Mouse (Mus musculus) lung, adult 18-20 months (tissue): ENCODE measurements at regions not wholly inside any gene's neighbourhood (a gene's known extent, or its start where the extent isn't known, plus 50 kb on each side); places are given as distances from the start of the nearest gene placed in this dataset.

Experiments used
- DNase-seq, 2 experiments: peaks; one replicate each; pipeline ENCODE4 v3.0.0; 2022; ENCODE audit warnings: mixed read lengths in 2 of 2

DNA sequence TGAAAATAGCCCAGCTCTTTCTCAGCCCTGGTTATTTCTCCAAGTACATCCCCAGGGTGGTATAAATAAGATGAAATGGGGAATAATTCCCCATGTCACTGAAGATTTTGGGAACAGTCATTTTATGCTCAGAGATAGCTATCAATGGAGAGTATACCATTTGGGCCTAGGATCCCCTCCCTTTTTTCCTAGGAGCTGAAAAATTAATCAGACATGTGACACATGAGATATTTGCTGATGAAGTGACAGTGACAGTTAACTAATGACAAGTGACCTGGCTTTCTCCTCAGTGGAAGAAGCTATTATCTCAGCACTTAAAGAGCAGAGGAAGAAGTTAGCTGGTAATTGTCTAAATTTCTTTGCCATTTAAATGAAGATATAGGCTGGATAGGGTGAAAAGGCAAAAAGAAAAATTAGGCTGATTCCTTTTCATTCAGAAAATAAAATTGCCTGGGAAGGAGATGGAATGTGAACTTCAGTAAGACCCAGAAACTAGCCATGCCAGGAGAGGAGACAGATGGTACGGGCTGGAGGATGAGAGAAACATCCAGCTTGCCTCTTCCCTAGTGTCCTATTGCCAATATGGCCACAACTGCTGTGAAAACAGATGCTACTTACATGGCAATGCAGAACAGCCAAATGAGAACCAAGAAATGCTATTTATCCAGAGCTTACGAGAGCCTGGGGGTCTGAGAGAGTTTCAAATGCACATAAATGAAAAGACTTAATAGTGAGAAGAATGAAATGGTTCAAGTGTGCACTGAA is 376.1 kb upstream of the Gm11114 start:
- no peak for DNase-seq

- DNase-seq: no peak
Observed at GRCm38 (mm10) chr9:84966558-84967154, 345.9 kb upstream of the Gm11114 start.

- DNase-seq: no peak
Observed at GRCm38 (mm10) chr9:84969975-84970608, 342.5 kb upstream of the Gm11114 start.

DNA sequence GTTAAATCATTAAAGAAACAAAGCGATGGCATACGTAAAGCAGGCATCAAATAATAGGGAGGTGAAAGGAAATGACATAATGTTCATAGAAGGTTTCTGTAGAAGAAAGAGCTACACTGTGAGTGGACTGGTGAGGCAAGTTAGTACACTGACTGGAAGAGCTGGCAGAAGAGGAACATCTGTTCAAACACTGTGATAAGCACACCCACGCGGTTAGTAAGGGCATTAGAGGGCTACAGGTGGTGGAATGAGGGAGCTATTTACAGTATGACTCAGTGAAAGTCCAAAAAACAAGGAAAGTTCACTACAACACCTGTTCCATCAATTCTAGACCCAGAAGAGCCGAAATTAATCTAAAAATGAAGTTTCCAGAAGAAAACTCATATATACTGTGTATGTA is 335.1 kb upstream of the Gm11114 start:
- no peak for DNase-seq

GRCm38 (mm10) chr9:85003414-85003813 is 309.2 kb upstream of the Gm11114 start:
- DNase-seq: no peak

DNA sequence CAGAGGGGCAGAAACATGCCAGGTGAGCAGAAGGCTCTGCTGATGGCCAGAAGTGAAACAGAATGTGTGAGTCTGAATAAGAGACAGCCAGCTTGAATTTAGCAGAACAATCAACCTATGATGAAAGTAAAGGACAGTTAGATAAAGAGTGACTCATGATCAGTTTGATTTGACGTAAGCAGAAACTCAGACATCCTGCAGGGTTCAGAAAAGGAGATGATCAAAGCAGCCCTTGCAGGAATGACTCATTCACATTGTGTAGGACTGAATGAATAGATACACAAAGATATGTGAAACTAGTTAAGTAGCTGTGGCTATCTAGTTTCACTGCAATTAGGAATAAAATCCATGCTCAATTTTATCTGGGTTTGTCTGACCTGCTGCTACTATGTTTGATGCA is 301.2 kb upstream of the Gm11114 start:
- no peak for DNase-seq

GRCm38 (mm10) chr9:85048112-85048978 is 264.2 kb upstream of the Gm11114 start:
- DNase-seq: no peak

GRCm38 (mm10) chr9:85052526-85052925 is 260.0 kb upstream of the Gm11114 start:
- DNase-seq: no peak

- no peak for DNase-seq
Observed at GRCm38 (mm10) chr9:85079975-85080374, 232.6 kb upstream of the Gm11114 start.

DNA sequence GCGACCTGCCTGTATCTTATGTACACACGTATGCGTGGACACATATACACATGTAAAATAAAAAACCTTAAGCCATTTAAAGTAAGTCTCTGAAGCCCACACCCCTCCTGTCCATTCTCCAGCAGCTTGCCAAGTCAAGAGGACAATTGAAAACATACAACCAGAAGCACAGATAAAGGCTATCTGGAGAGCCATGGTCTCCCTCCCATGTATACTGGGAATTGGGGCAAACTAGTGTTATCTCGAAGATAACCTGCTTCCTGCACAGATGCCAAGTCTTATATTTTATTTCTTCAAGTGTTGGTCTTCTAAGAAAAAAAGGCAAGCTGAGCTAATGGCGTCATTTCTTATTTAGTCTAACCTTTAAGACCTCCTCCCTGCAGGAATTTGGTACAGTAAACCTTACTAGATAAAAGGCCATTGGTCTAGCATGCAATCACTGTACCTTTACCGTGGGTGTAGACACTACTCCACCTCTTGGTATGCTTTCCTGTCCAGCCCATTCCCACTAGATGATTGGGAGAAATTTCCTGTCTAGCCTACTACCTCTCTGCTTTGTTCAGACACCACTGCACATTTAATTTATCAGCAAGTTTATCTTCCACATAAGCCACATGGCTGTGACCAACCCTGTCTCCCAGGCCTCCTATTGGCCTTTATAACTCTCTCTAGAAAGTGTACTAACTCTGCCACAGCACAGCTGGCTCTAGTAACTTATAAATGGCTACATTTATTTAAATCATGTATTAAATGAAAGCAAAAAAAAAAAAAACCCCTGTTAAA is 223.8 kb upstream of the Gm11114 start:
- no peak for DNase-seq

DNA sequence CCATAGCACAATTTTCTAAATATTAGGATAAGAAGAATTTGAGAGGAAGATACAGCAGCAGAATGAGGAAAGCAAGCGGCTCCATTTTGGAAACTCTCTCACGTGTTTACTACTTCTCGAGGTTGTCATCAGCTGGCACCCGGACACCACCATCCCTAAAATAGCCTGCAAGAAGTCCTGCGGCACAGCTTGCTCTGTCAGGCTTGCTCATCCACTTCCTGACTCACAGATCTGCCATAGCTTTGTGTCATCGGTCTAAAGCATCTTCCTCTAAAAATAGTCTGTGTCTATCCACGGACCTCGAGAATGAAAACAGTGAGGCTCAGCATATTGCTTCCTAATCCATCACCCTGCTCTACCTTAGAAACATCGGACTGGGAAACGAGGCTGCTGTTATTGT is 222.3 kb upstream of the Gm11114 start:
- no peak for DNase-seq

GRCm38 (mm10) chr9:85095234-85095633 is 217.3 kb upstream of the Gm11114 start:
- no peak for DNase-seq

DNA sequence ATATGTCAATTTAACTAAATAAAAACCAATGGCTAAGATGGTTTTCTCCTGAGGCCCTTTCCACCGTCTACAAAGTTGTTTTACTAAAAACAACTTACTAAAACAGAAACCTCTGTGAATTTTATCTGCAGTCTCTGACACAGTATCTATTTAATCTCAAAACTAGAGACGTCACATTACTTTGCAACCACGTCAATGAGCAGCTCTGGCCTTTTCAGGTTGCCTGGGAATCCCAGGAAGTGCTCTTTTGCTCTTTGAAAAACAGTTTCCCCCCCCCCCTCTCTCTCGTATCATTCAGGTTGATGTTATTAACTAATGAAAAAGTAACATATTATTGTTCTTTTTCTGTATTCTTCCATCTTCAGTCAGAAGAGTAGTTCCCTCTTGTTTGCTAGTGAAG is 216.1 kb upstream of the Gm11114 start:
- no peak for DNase-seq

DNA sequence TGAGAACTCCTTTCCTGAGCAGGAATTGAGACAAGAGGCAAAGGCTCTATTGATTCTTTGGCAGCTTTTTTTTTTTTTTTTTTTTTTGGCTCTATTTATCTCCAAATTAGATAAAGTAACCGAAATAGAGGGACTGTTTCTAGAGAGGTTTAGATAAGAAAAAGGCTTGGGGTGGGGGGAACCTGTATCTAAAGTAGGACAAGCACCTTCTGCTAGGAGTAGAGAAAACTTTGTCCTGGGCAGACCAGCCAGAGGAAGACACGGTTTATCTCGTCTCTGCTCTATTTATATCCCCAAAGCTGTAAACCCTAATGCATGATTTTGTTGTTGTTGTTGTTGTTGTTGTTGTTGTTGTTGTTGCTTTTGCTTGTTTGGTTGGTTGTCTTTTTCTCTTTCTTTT is 199.6 kb upstream of the Gm11114 start:
- no peak for DNase-seq

GRCm38 (mm10) chr9:85114234-85114633 is 198.3 kb upstream of the Gm11114 start:
- DNase-seq: no peak

DNA sequence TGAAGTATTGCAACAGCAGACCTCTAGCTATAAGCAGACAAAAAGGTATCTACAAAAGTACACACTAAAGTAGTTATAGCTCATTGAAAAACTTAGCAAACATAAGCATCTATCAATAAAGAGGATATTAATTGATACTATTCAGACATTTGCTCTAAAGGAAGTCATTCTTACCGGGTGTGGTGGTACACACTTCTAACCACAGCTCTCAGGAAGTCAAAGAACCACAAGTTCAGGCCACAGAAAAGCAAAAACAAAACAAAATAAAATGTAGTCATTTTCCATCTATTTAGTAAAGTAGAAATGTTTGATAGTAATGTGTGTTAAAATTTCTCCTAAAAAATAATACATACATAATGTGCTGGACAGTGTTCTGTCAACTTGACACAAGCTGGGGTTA is 192.5 kb upstream of the Gm11114 start:
- no peak for DNase-seq

DNA sequence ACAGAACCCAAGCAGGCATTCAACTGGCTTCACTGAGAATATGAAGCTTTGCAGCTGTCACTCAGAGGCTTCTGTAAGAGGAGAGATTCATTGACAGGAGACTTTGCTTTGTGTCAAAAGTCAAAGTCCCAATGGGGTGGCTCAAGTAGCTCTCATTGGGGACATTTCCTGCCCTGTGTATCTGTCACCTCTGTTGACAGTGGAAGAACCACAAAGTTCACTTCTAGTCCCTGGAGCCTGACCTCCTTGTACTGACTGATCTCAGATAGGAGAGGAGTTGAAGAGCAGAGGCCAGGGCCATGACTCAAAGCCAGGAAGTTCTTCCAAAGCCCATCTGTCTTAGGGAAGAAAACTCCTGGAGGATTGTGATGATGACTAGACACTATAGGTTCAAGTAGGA is 191.5 kb upstream of the Gm11114 start:
- no peak for DNase-seq

GRCm38 (mm10) chr9:85123706-85124105 is 188.9 kb upstream of the Gm11114 start:
- no peak for DNase-seq

DNA sequence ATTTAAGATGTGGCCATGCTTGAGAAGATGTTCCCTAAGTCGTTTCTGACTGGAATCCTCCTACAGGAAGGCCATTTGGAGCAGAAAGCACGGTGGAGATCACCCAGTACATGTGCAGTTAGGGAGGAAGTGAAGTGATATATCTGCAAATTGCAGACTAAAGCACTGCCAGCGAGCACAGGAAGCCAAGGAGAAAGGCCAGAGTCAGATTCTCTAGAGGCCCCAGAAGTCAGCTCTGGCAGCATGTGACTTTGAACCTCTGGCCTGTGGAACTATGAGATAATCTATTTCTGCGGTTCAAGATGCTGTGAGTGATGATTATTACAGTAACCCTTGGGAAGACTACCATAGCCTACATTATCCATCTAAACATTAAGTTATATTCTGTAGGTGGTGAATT is 186.8 kb upstream of the Gm11114 start:
- no peak for DNase-seq

GRCm38 (mm10) chr9:85126541-85126940 is 186.0 kb upstream of the Gm11114 start:
- DNase-seq: no peak

GRCm38 (mm10) chr9:85127107-85127506 is 185.5 kb upstream of the Gm11114 start:
- DNase-seq: no peak

DNA sequence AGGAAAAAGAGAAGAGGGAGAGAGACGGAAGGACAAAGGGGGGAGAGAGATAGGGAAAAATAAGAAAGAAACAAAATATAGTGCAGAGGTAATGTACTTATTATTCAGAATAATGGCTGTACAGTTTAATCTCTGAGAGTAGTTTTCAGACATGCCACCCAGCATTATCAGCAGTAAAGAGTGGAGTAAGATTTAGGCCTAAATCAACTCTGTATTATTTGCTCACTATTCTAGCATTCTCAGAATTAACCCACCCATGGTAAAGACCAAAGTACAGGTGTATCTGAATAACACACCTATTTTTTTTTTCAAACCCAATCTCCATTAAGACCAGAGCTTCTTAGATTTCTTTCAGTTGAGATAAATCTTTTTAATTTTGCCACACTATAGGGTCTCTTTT is 177.7 kb upstream of the Gm11114 start:
- DNase-seq: no peak
